Mouse (Mus musculus): ENCODE measurements around the gene Srms.

Srms gene

GRCm38 (mm10) chr2:181159091-181159514 is 53.9 kb downstream of the Srms start:
- no peak for DNase-seq

GRCm38 (mm10) chr2:181158471-181158870 is 54.5 kb downstream of the Srms start:
- no peak for DNase-seq

- no peak for DNase-seq
These were observed 55.2 kb downstream of the Srms start for GRCm38 (mm10) chr2:181157716-181158302.

- no peak for DNase-seq
These were observed 55.8 kb downstream of the Srms start for GRCm38 (mm10) chr2:181157180-181157579.

GRCm38 (mm10) chr2:181156248-181157121 is 56.5 kb downstream of the Srms start, which contains the start of gene Eef1a2:
Gene Eef1a2, minus strand, starts transcription at chr2:181157014.
- DNase-seq = no peak

GRCm38 (mm10) chr2:181155801-181156200 is 57.2 kb downstream of the Srms start:
- no peak for DNase-seq
